Mouse (Mus musculus) MEL (cell line): ENCODE measurements around the gene Amz2. TPM values are rescaled to one million over a fixed set of nuclear protein-coding genes. Genes with fewer than 3 reads are reported as not detected.

Source experiments
- DNase-seq: peaks from one replicate; pipeline ENCODE4 v3.0.0; 2011; ENCODE audit warnings: low read depth, low spot score
- H3K27ac ChIP-seq: 2 replicates; pipeline ENCODE4 v1.5.1; 2012; ENCODE audit warnings: low read depth, mild to moderate bottlenecking, control low read depth, low read length, moderate library complexity; ENCODE audit not compliant: control insufficient read depth
- H3K27me3 ChIP-seq, 2 experiments: fragments of 150-350 bp in 1 of 2; sonication (generic) in 1 of 2; 2 replicates each; pipeline ENCODE4 v1.6.1; 2012; ENCODE audit warnings: low read length in 2 of 2, mild to moderate bottlenecking in 2 of 2, improper control_type of control experiment in 1 of 2, moderate library complexity in 1 of 2; ENCODE audit not compliant: insufficient read depth in 2 of 2, control insufficient read depth in 1 of 2
- H3K36me3 ChIP-seq, 2 experiments: 2 replicates each; pipeline ENCODE4 v1.6.1; 2012 to 2014; ENCODE audit warnings: low read length in 2 of 2, improper control_type of control experiment in 1 of 2, inconsistent platforms in 1 of 2, mild to moderate bottlenecking in 1 of 2; ENCODE audit not compliant: insufficient read depth in 2 of 2, control insufficient read depth in 1 of 2
- H3K4me1 ChIP-seq, 2 experiments: fragments of 150-350 bp in 1 of 2; sonication (generic) in 1 of 2; 2 replicates each; pipeline ENCODE4 v1.6.1; 2012; ENCODE audit warnings: low read length in 2 of 2, improper control_type of control experiment in 1 of 2, mild to moderate bottlenecking in 1 of 2; ENCODE audit not compliant: insufficient read depth in 2 of 2, control insufficient read depth in 1 of 2
- H3K4me3 ChIP-seq, 2 experiments: fragments of 150-350 bp in 1 of 2; sonication (generic) in 1 of 2; 2 replicates each; pipeline ENCODE4 v1.5.1; 2012; ENCODE audit warnings: low read depth in 2 of 2, low read length in 2 of 2, mild to moderate bottlenecking in 2 of 2, moderate library complexity in 2 of 2, control low read depth in 1 of 2, improper control_type of control experiment in 1 of 2; ENCODE audit not compliant: control insufficient read depth in 1 of 2, insufficient read depth in 1 of 2
- H3K79me2 ChIP-seq: 2 replicates; pipeline ENCODE4 v1.6.1; 2012; ENCODE audit warnings: mild to moderate bottlenecking, low read length, moderate library complexity; ENCODE audit not compliant: control insufficient read depth, poor library complexity, insufficient read depth
- H3K9ac ChIP-seq: 2 replicates; pipeline ENCODE4 v1.6.1; 2012; ENCODE audit warnings: low read depth, mild to moderate bottlenecking, control low read depth, low read length, moderate library complexity; ENCODE audit not compliant: control insufficient read depth, poor library complexity, severe bottlenecking
- H3K9me3 ChIP-seq: fragments of 150-350 bp; sonication (generic); replicated peaks from 2 replicates; pipeline ENCODE4 v1.6.1; 2012; ENCODE audit warnings: mild to moderate bottlenecking, low read length, improper control_type of control experiment, moderate library complexity; ENCODE audit not compliant: insufficient read depth
- BHLHE40 ChIP-seq: IDR thresholded peaks from 2 replicates; pipeline ENCODE4 v1.6.1; 2012; ENCODE audit warnings: low read depth, mild to moderate bottlenecking, inconsistent platforms, low read length, improper control_type of control experiment, borderline replicate concordance
- CTCF ChIP-seq, 3 experiments: IDR thresholded peaks in 2 of 3; conservative IDR thresholded peaks in 1 of 3; 2 replicates each; pipeline ENCODE4 v1.5.1; 2011 to 2012; ENCODE audit warnings: low read length in 3 of 3, low read depth in 2 of 3, mild to moderate bottlenecking in 2 of 3, improper control_type of control experiment in 1 of 3, inconsistent platforms in 1 of 3, mixed read lengths in 1 of 3, moderate library complexity in 1 of 3; ENCODE audit not compliant: control insufficient read depth in 1 of 3, insufficient read depth in 1 of 3, poor library complexity in 1 of 3, severe bottlenecking in 1 of 3
- E2F4 ChIP-seq: IDR thresholded peaks from 2 replicates; pipeline ENCODE4 v1.6.1; 2011; ENCODE audit warnings: low read depth, low read length, improper control_type of control experiment, borderline replicate concordance
- ETS1 ChIP-seq: IDR thresholded peaks from 2 replicates; pipeline ENCODE4 v1.6.1; 2012; ENCODE audit warnings: low read depth, mild to moderate bottlenecking, inconsistent platforms, low read length, improper control_type of control experiment, moderate library complexity
- GABPA ChIP-seq: IDR thresholded peaks from 2 replicates; pipeline ENCODE4 v1.6.1; 2012; ENCODE audit warnings: low read depth, mild to moderate bottlenecking, inconsistent platforms, low read length, improper control_type of control experiment, moderate library complexity
- JUND ChIP-seq: IDR thresholded peaks from 2 replicates; pipeline ENCODE4 v1.6.1; 2011; ENCODE audit warnings: low read depth, mild to moderate bottlenecking, improper control_type of control experiment, low read length
- KAT2A ChIP-seq: conservative IDR thresholded peaks from 2 replicates; pipeline ENCODE4 v1.6.1; 2012; ENCODE audit warnings: low read depth, low read length, improper control_type of control experiment, inconsistent platforms
- MAZ ChIP-seq: IDR thresholded peaks from 2 replicates; pipeline ENCODE4 v1.6.1; 2012; ENCODE audit warnings: low read depth, mild to moderate bottlenecking, inconsistent platforms, low read length, improper control_type of control experiment
- NELFE ChIP-seq: IDR thresholded peaks from 2 replicates; pipeline ENCODE4 v1.6.1; 2011; ENCODE audit warnings: low read depth, low read length, improper control_type of control experiment
- POLR2A ChIP-seq, 2 experiments: IDR thresholded peaks; 2 replicates each; pipeline ENCODE4 v1.6.1; 2011 to 2012; ENCODE audit warnings: low read length in 2 of 2, mild to moderate bottlenecking in 2 of 2, control low read depth in 1 of 2, improper control_type of control experiment in 1 of 2, low read depth in 1 of 2, moderate library complexity in 1 of 2; ENCODE audit not compliant: control insufficient read depth in 1 of 2, insufficient read depth in 1 of 2, poor library complexity in 1 of 2
- POLR2AphosphoS2 ChIP-seq: IDR thresholded peaks from 2 replicates; pipeline ENCODE4 v1.6.1; 2011; ENCODE audit warnings: low read length, improper control_type of control experiment
- RAD21 ChIP-seq: IDR thresholded peaks from 2 replicates; pipeline ENCODE4 v1.6.1; 2011; ENCODE audit warnings: mild to moderate bottlenecking, low read depth, low read length, improper control_type of control experiment
- TAL1 ChIP-seq: IDR thresholded peaks from 2 replicates; pipeline ENCODE4 v1.6.1; 2012; ENCODE audit warnings: mild to moderate bottlenecking, inconsistent platforms, low read length, moderate library complexity, mixed read lengths
- USF1 ChIP-seq: IDR thresholded peaks from 2 replicates; pipeline ENCODE4 v1.6.1; 2014; ENCODE audit warnings: low read depth, mild to moderate bottlenecking, inconsistent platforms, low read length, improper control_type of control experiment, moderate library complexity
- USF2 ChIP-seq, 2 experiments: IDR thresholded peaks; 2 replicates each; pipeline ENCODE4 v1.6.1; 2011 to 2012; ENCODE audit warnings: improper control_type of control experiment in 2 of 2, low read length in 2 of 2, borderline replicate concordance in 1 of 2, inconsistent platforms in 1 of 2, low read depth in 1 of 2, mild to moderate bottlenecking in 1 of 2; ENCODE audit not compliant: insufficient read depth in 1 of 2
- ZC3H11A ChIP-seq: IDR thresholded peaks from 2 replicates; pipeline ENCODE4 v1.6.1; 2012; ENCODE audit warnings: low read depth, mild to moderate bottlenecking, inconsistent platforms, low read length, improper control_type of control experiment
- ZKSCAN1 ChIP-seq: IDR thresholded peaks from 2 replicates; pipeline ENCODE4 v1.6.1; 2012; ENCODE audit warnings: low read depth, mild to moderate bottlenecking, inconsistent platforms, low read length, improper control_type of control experiment, moderate library complexity
- ZMIZ1 ChIP-seq: IDR thresholded peaks from 2 replicates; pipeline ENCODE4 v1.6.1; 2012; ENCODE audit warnings: low read depth, mild to moderate bottlenecking, inconsistent platforms, low read length, improper control_type of control experiment, moderate library complexity
- polyA plus RNA-seq, 2 experiments: library from polyadenylated mRNA; stranded (reverse) in 1 of 2; unstranded in 1 of 2; fragments of >175 nt in 1 of 2; fragments of >200 nt in 1 of 2; gene quantifications; 2 replicates each; pipeline versions ENCODE4 v1.2.1 to v1.2.4; 2012; ENCODE audit warnings: low replicate concordance in 2 of 2, low read depth in 1 of 2; ENCODE audit not compliant: insufficient read length in 2 of 2, insufficient read depth in 1 of 2, missing spikeins in 1 of 2
- total RNA-seq: library from RNA; depleted of rRNA; stranded (reverse); fragments of 300-350 nt; gene quantifications from 2 replicates; pipeline ENCODE4 v1.2.3, GENCODE M21; 2012

The Amz2 gene
- total and polyA plus RNA-seq, 3 experiments, result 40.2 to 1,743 (median 47.1) TPM

GRCm38 (mm10) chr11:109427353-109427752 lies 1.6 kb downstream of the Amz2 start:
- H3K9ac ChIP-seq, result no peak overlapping the region
- no peak for TF ChIP-seq JUND
- TF ChIP-seq BHLHE40, result no peak
- TF ChIP-seq ZMIZ1, result no peak
- no peak for TF ChIP-seq KAT2A
- TF ChIP-seq NELFE, result no peak
- TF ChIP-seq MAZ, result no peak
- TF ChIP-seq TAL1, result no peak
- no peak for TF ChIP-seq GABPA
- TF ChIP-seq ZC3H11A, result no peak
- no peak for TF ChIP-seq POLR2A (IDR thresholded peaks at IDR 0.05; ENCODE audit: control insufficient read depth in 1 of 2, insufficient read depth in 1 of 2, low read depth in 1 of 2, low read length in 2 of 2, poor library complexity in 1 of 2)
- TF ChIP-seq ETS1, result no peak
- no peak for TF ChIP-seq E2F4
- no peak for TF ChIP-seq RAD21
- H3K27ac ChIP-seq, result no peak overlapping the region
- H3K9me3 ChIP-seq, result no peaks in the 10 kb centered on the region
- peaks cover 6 to 10% of the 10 kb centered on the region in 2 experiments for H3K36me3 ChIP-seq
- peaks cover 5% of the 10 kb centered on the region; the same call in 1 of the 2 replicates for H3K79me2 ChIP-seq
- H3K27me3 ChIP-seq, result no peaks in the 10 kb centered on the region
- H3K4me3 ChIP-seq, result no peak overlapping the region
- peaks cover 7 to 9% of the 10 kb centered on the region in 2 experiments for H3K4me1 ChIP-seq
- DNase-seq, result no peak

- Histone ChIP-seq H3K27ac (no peak overlapping the region), H3K9ac (no peak overlapping the region), H3K4me3 (no peak overlapping the region), H3K9me3 (no peaks in the 10 kb centered on the region), H3K4me1 (peaks cover 0 to 3% of the 10 kb centered on the region in 2 experiments; a peak in 2 of 4 replicates), H3K27me3 (no peaks in the 10 kb centered on the region), H3K36me3 (peaks cover 1 to 5% of the 10 kb centered on the region in 2 experiments), H3K79me2 (no peaks in the 10 kb centered on the region)
- TF ChIP-seq CTCF (IDR thresholded peaks at IDR 0.05 in 2 of 3, conservative IDR thresholded peaks at IDR 0.05 in 1 of 3; ENCODE audit: control insufficient read depth in 1 of 3, insufficient read depth in 1 of 3, low read depth in 2 of 3, low read length in 3 of 3, poor library complexity in 1 of 3, severe bottlenecking in 1 of 3) (no peak), USF2 (IDR thresholded peaks at IDR 0.05; ENCODE audit: borderline replicate concordance in 1 of 2, insufficient read depth in 1 of 2, low read depth in 1 of 2, low read length in 2 of 2) (no peak)
- DNase-seq, result no peak
Measured at GRCm38 (mm10) chr11:109434233-109434798, 8.6 kb downstream of the Amz2 start.

- H3K9ac ChIP-seq, result no peak overlapping the region
- no peak overlapping the region for H3K4me3 ChIP-seq
- peaks cover under 1 to 7% of the 10 kb centered on the region in 2 experiments; a peak in 3 of 4 replicates for H3K4me1 ChIP-seq
- no peak for DNase-seq
- TF ChIP-seq ZKSCAN1, result no peak
- TF ChIP-seq NELFE, result no peak
- TF ChIP-seq CTCF (IDR thresholded peaks at IDR 0.05 in 2 of 3, conservative IDR thresholded peaks at IDR 0.05 in 1 of 3; ENCODE audit: control insufficient read depth in 1 of 3, insufficient read depth in 1 of 3, low read depth in 2 of 3, low read length in 3 of 3, poor library complexity in 1 of 3, severe bottlenecking in 1 of 3), result no peak
- TF ChIP-seq ZC3H11A, result no peak
- TF ChIP-seq KAT2A, result no peak
- no peak for TF ChIP-seq RAD21
- TF ChIP-seq USF1, result no peak
- no peak for TF ChIP-seq POLR2AphosphoS2
- H3K36me3 ChIP-seq, result peaks cover 0 to 8% of the 10 kb centered on the region in 2 experiments; a peak in 1 of 4 replicates
- H3K27me3 ChIP-seq, result no peaks in the 10 kb centered on the region
- no peak overlapping the region for H3K27ac ChIP-seq
- no peaks in the 10 kb centered on the region for H3K9me3 ChIP-seq
- peaks cover 2% of the 10 kb centered on the region; the same call in 1 of the 2 replicates for H3K79me2 ChIP-seq
Measured at GRCm38 (mm10) chr11:109436889-109437288, 11.1 kb downstream of the Amz2 start.
